Mouse (Mus musculus): ENCODE data around the gene Gm10134. TPM values are rescaled to one million over a fixed set of nuclear protein-coding genes. Genes with fewer than 3 reads are reported as not detected.
A peak's percentile ranks its signal among the peaks of the same experiment; 100 is the strongest.

The Gm10134 gene
- polyA plus RNA-seq, 2 experiments: not detected

DNA sequence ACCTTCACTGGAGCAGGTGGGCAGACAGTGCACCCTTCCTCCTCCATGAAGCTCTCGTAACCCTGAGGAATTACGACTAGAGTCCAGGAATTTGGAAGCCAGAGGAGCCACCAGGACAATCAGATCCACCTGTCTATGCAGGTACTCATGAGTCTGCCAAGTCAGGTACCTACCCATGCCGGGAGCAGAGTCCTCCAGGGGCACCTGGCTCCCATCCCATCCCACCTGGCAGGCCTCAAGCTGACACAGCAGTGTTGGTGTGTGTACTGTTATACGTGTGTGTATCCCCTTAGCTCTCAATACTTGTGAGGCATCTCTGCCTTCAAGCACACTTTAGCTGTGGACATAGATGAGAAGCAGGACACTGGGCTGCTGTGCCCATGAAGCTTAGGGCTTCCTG lies 16.3 kb downstream of the Gm10134 start:
- peaks cover 0 to 3% of the 10 kb centered on the region in 2 experiments; a peak in 1 of 4 replicates for H3K4me1 ChIP-seq (replicated peaks; ENCODE audit: control insufficient read depth in 2 of 2, insufficient read depth in 2 of 2, low read length in 1 of 2)
- no peak overlapping the region for H3K27ac ChIP-seq
- no peaks in the 10 kb centered on the region for H3K27me3 ChIP-seq (ENCODE audit: control insufficient read depth, insufficient read depth, low read length)
- H3K9me3 ChIP-seq (ENCODE audit: control insufficient read depth, low read length): no peaks in the 10 kb centered on the region
- no peaks in the 10 kb centered on the region for H3K36me3 ChIP-seq (replicated peaks; ENCODE audit: control insufficient read depth, insufficient read depth, low read depth)
- TF ChIP-seq EP300 (IDR thresholded peaks at IDR 0.05; ENCODE audit: low read depth) (no peak), CTCF (IDR thresholded peaks at IDR 0.05; ENCODE audit: low read depth) (no peak)
- no peak overlapping the region for H3K4me2 ChIP-seq (ENCODE audit: low read depth)
- no peak for DNase-seq (ENCODE audit: low read depth in 3 of 3, low spot score in 3 of 3)
- no peak for ATAC-seq (ENCODE audit: insufficient read depth)
- 57% methylated on average over 4 of the region's 4 CpGs for WGBS (ENCODE audit: insufficient replicate concordance)
- H3K9ac ChIP-seq (replicated peaks): no peak overlapping the region
- no peak overlapping the region for H3K4me3 ChIP-seq (ENCODE audit: insufficient read depth in 1 of 2, low read depth in 2 of 2, low read length in 2 of 2)

DNA sequence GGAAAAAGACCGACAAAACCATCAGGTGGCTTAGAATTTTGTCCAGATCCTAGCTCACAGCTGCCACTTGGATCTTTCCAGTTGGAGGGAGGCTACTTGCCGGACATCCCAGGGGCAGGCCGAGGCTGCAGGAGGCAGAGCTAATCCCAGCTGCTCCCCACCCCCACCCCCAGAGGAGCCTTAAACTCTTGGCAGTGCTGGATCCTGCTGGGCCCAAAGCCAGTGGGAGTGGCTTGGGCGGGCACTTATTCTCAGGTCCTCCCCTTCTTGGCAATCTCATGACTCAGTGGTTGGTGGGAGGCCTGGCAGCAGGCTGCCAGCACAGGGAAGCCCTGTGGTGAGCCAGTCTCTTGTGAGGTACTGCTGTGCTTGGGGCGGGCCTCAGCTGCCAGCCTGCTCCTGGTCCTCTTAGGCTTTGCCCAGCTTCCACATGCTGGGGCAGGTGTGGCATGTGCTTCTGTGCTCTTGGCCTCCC lies 17.8 kb downstream of the Gm10134 start:
- H3K36me3 ChIP-seq (replicated peaks; ENCODE audit: control insufficient read depth, insufficient read depth, low read depth): no peaks in the 10 kb centered on the region
- peaks cover 0 to 3% of the 10 kb centered on the region in 2 experiments; a peak in 1 of 4 replicates for H3K4me1 ChIP-seq (replicated peaks; ENCODE audit: control insufficient read depth in 2 of 2, insufficient read depth in 2 of 2, low read length in 1 of 2)
- WGBS (ENCODE audit: insufficient replicate concordance): 42% methylated on average over 5 of the region's 5 CpGs
- H3K27ac ChIP-seq: no peak overlapping the region
- no peak overlapping the region for H3K4me3 ChIP-seq (ENCODE audit: insufficient read depth in 1 of 2, low read depth in 2 of 2, low read length in 2 of 2)
- H3K9me3 ChIP-seq (ENCODE audit: control insufficient read depth, low read length): no peaks in the 10 kb centered on the region
- no peak overlapping the region for H3K9ac ChIP-seq (replicated peaks)
- no peak for DNase-seq (ENCODE audit: low read depth in 3 of 3, low spot score in 3 of 3)
- 0 out of 2 replicates have a peak, but pooled peaks have one; percentile 29 for ATAC-seq (ENCODE audit: insufficient read depth)
- H3K27me3 ChIP-seq (ENCODE audit: control insufficient read depth, insufficient read depth, low read length): no peaks in the 10 kb centered on the region
- no peak overlapping the region for H3K4me2 ChIP-seq (ENCODE audit: low read depth)
- TF ChIP-seq CTCF (IDR thresholded peaks at IDR 0.05; ENCODE audit: low read depth) (no peak), EP300 (IDR thresholded peaks at IDR 0.05; ENCODE audit: low read depth) (no peak)

DNA sequence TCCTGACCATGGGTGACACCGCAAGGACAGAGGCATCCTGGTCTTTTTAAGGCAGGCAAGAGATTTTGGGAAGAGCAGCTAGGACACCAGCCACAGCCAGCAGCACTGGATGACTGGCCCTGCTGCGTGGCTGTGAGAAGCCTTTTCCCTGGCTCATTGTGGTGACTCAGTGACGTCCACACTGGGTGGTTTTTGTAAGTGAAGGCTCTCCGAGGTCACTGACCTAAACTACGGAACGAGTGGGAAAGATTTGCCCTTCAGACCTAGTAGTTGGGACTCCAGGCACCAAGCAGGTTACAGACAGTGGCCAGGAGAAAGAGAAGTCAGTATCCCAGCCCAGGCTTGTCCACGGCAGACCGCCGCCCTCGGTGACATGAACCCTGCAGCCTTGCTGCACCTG lies 18.5 kb downstream of the Gm10134 start:
- Histone ChIP-seq H3K36me3 (replicated peaks; ENCODE audit: control insufficient read depth, insufficient read depth, low read depth) (no peaks in the 10 kb centered on the region), H3K9ac (replicated peaks) (no peak overlapping the region), H3K4me3 (ENCODE audit: insufficient read depth in 1 of 2, low read depth in 2 of 2, low read length in 2 of 2) (no peak overlapping the region), H3K27ac (no peak overlapping the region), H3K4me1 (replicated peaks; ENCODE audit: control insufficient read depth in 2 of 2, insufficient read depth in 2 of 2, low read length in 1 of 2) (peaks cover 0 to 3% of the 10 kb centered on the region in 2 experiments; a peak in 1 of 4 replicates), H3K27me3 (ENCODE audit: control insufficient read depth, insufficient read depth, low read length) (no peaks in the 10 kb centered on the region), H3K4me2 (ENCODE audit: low read depth) (no peak overlapping the region), H3K9me3 (ENCODE audit: control insufficient read depth, low read length) (no peaks in the 10 kb centered on the region)
- ATAC-seq (ENCODE audit: insufficient read depth) (no peak), DNase-seq (ENCODE audit: low read depth in 3 of 3, low spot score in 3 of 3) (no peak)
- WGBS (ENCODE audit: insufficient replicate concordance): 69% methylated on average over 10 of the region's 10 CpGs
- TF ChIP-seq EP300 (IDR thresholded peaks at IDR 0.05; ENCODE audit: low read depth) (no peak), CTCF (IDR thresholded peaks at IDR 0.05; ENCODE audit: low read depth) (no peak)

- Histone ChIP-seq H3K27me3 (ENCODE audit: control insufficient read depth, insufficient read depth, low read length) (no peaks in the 10 kb centered on the region), H3K9me3 (ENCODE audit: control insufficient read depth, low read length) (no peaks in the 10 kb centered on the region), H3K9ac (replicated peaks) (no peak overlapping the region), H3K4me1 (replicated peaks; ENCODE audit: control insufficient read depth in 2 of 2, insufficient read depth in 2 of 2, low read length in 1 of 2) (peaks cover 0 to 3% of the 10 kb centered on the region in 2 experiments; a peak in 1 of 4 replicates), H3K36me3 (replicated peaks; ENCODE audit: control insufficient read depth, insufficient read depth, low read depth) (no peaks in the 10 kb centered on the region), H3K4me3 (ENCODE audit: insufficient read depth in 1 of 2, low read depth in 2 of 2, low read length in 2 of 2) (no peak overlapping the region), H3K27ac (no peak overlapping the region), H3K4me2 (ENCODE audit: low read depth) (no peak overlapping the region)
- no peak for DNase-seq (ENCODE audit: low read depth in 3 of 3, low spot score in 3 of 3)
- peak; percentile 64 for ATAC-seq (ENCODE audit: insufficient read depth)
- TF ChIP-seq EP300 (IDR thresholded peaks at IDR 0.05; ENCODE audit: low read depth) (no peak), CTCF (IDR thresholded peaks at IDR 0.05; ENCODE audit: low read depth) (no peak)
- WGBS (ENCODE audit: insufficient replicate concordance): 30% methylated on average over 11 of the region's 11 CpGs
These were observed 19.5 kb downstream of the Gm10134 start for GRCm38 (mm10) chr2:28525219-28525942.
